Mouse (Mus musculus) left cerebral cortex, adult 6 months (tissue): ENCODE results near the gene Rbbp9. TPM values are rescaled to one million over a fixed set of nuclear protein-coding genes. Genes with fewer than 3 reads are reported as not detected.

ENCODE experiments used
- long read RNA-seq, 2 experiments: library from polyadenylated mRNA; unstranded; transcript quantifications; one replicate each; pipeline ENCODE4 v2.0.0; 2019 to 2020
- polyA plus RNA-seq: library from polyadenylated mRNA; unstranded; fragments of <200 nt; fragmentation: Nextera tagmentation; gene quantifications from 2 replicates; pipeline ENCODE4 v1.2.3, GENCODE M21; 2021

Rbbp9 gene
- 36.2 and 37.8 TPM in 2 replicates for polyA plus RNA-seq
- long read RNA-seq, experiment 1, transcript Rbbp9-201 (5 exons, 2,170 nt), result major isoform, 192 of 203 reads
- long read RNA-seq, experiment 1, partial matches to known transcripts, result 1 of 203 reads
- long read RNA-seq, experiment 1, other reads (novel, unspliced or antisense), result 10 of 203 reads
- long read RNA-seq, experiment 2, transcript Rbbp9-201 (5 exons, 2,170 nt), result major isoform, 51 of 61 reads
- long read RNA-seq, experiment 2, partial matches to known transcripts, result 5 of 61 reads
- long read RNA-seq, experiment 2, other reads (novel, unspliced or antisense), result 5 of 61 reads

DNA sequence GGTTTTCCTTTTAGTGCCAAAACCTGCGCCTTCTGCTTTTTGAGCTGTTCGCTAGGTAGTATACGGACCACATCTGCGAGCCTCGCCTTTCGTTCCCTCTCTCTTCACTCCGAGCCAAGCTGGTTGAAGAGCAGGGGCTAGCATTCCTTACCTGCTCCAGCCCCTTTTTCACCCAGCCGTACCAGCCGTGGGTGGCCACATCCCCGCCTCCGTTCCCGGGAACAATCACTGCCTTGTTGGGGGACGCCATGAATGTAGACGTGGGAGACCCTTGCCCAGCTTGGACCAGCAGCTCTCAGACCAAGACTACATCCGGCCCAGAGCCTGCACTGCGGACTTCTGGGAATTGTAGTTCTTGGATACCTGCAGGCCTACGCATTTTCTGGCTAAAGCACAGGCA, at the start of gene Rbbp9:
Rbbp9 (minus strand) TSS at position 341 of the 400 bp plus-strand sequence.

DNA sequence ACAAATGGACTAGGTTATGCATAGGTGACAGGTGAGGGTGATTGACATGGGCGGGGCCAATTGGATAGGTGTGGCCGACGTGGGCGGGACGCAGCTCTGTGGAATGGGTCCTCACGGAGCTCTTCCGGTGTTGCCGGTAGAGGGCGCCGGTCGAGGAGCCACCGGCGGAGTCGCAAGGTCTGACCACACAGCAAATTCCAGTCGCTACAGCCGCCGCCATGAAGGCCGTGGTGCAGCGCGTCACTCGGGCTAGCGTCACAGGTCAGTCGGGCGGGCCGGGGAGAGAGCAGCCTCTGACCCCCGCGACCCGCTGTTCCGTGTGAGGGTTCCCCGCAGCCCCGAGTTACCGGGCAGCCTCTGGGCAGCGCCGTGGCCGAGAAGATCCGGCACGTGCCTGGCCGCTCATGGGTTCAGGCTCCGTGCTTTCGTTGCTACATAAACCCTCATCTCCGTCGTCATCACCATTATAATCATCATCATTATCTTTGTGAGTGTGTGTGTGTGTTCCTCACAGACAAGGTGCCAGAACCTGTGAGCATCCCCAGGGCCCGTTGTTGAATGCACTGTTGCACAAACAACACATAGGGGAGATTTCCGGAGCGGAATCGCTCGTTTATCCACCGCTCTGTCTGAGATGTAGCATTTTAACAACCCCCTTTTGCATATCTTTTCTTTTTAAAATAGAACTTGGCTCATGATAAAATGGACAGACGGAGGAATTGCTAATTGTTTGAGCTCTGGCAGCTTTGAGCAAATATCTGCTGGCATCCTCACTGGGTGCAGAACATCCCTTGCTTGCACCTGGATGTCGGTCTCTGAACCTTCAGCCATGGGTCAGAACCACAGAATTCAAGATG, 49.4 kb upstream of the Rbbp9 start, which contains the start of gene Dtd1:
Dtd1 (plus strand) TSS at position 67 of the 857 bp plus-strand sequence.

DNA sequence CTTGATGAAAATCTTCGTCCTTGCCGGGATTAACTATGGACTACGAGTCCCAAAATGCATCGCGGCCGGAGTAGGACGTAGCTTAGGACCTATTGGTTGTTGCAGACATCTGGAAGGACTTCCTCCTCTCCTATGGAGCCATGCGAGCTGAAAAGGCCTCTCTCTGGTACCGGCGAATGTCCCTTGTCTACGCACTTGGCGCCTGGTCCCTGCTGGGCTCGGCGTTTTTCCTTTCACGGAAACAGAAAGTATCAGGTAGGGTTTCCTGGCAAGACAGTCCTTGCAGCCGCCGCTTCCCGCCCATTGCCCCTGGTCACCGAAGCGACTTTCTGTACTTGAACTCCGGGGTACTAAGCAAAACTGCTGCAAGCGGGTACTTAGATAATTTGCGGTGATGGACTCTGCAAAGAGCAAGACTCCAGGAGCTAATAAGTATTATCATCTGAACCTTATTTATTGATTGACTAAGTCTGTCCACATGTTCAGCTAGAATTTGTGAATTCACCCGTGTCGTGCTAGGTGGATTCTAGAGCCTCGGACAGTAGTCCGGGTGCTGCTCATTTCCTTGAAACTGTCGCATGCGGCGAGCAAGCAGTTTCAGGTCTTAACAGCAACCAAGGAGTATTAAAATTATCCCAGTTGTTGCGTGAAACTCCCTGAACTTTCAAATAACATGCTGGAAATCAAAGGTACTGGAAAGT, 43.4 kb upstream of the Rbbp9 start, which contains the start of gene Smim26:
Smim26 (plus strand) TSS at position 104 of the 701 bp plus-strand sequence.

DNA sequence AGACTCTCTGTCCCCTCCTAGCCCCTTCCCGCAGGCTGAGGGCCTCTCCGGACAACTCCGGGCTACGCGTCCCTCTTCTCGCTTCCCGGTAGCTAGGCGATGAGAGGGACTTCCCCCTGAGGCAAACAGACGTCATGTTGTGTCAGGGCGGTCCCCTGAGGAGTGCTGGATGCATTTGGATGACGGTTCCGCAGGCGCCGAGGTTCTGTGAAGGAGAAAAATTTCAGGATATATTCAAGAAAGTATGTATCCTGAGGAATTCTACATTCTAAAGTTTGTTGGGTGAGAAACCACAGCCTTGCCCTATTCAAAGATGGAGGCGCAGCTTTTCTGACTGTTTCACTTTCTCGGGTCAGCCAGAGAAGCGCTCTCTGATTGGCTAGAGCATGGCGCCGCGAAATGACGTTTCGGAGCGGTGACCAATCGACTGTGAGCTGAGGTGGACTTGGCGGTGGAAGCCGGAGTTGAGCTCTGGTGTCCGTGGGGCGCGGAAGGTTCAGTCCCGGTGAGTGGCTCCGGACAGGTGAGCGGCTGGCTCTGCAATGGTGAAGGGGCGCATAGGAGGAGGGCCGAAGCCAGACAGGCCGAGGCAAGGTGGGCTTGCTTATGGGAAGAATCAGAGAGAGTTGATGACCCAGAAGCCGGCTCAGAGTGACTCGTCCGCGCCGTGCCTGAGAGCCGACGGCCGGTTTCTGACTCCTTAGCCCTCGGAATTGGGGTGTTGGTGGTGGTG, 5.3 kb upstream of the Rbbp9 start, which contains the start of gene Sec23b:
Sec23b (plus strand) TSS at position 410 of the 733 bp plus-strand sequence.

DNA sequence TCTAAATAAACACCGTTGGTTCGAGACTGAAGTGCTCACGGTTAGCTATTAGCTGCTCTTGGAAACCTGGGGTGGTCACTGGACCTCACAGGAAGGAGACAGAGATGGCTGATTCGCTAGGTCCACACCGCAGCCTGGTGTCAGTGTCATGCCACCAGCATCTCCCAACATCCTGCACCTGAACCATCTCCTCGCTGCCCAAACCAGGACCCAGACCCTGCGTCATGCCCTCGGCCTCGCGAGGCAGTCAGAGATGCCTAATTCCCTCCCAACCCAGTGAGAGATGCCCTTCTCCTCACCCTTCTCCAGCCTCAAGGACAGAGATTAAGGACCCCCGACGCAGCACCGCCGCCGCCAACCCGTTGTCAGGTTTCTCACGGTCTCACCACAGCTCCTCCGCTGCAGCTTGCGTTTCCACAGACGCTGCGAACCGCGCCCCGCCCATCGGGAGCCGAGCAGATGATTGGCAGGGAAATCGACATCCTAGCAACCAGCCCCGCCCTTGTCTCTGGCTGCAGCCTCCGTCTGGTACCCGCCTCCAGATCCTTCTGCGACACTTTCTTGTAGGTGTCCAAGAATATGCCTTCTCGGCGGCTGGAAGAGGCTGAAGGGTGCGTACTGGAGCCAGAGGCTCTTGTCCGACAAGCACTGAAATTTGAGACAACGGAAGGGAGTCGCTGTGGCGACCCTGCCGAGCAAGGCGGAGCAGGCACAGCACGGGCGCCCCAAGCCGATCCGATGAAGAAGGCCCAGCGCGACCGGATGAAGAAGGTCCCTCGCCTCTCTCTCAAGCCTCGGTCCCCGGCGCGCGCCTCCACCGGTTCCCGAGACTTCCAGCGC, 23.5 kb downstream of the Rbbp9 start, which contains the start of the genes Dzank1 and Polr3f:
Dzank1 (minus strand) TSS at position 434 of the 840 bp plus-strand sequence.
Polr3f (plus strand) TSS at position 738 of the 840 bp plus-strand sequence.

Other genes starting within 250 kb of the Rbbp9 start
- 15.6 and 17.2 TPM in 2 replicates for gene Ovol2, start 218.7 kb downstream of the Rbbp9 start, polyA plus RNA-seq
- gene Kat14, start 181.9 kb downstream of the Rbbp9 start, polyA plus RNA-seq, result 14.1 and 14.4 TPM in 2 replicates
- 3.7 and 8.5 TPM in 2 replicates for gene Pet117, start 181.9 kb downstream of the Rbbp9 start, polyA plus RNA-seq
- 53.5 and 105 TPM in 2 replicates for gene Dzank1, start 23.5 kb downstream of the Rbbp9 start, polyA plus RNA-seq
- gene Polr3f, start 23.2 kb downstream of the Rbbp9 start, polyA plus RNA-seq, result 3.9 and 7.0 TPM in 2 replicates
- 42.4 and 47.3 TPM in 2 replicates for gene Sec23b, start 5.4 kb upstream of the Rbbp9 start, polyA plus RNA-seq
- gene Smim26, start 43.2 kb upstream of the Rbbp9 start, polyA plus RNA-seq, result 123 and 144 TPM in 2 replicates
- 124 and 164 TPM in 2 replicates for gene Dtd1, start 49.0 kb upstream of the Rbbp9 start, polyA plus RNA-seq